Mouse (Mus musculus) bone marrow, adult 2 months (tissue): ENCODE measurements around the gene Fam102a.

ENCODE experiments used
- CTCF ChIP-seq: fragments of 200-500 bp; IDR thresholded peaks from 2 replicates; pipeline ENCODE4 v1.5.1; 2011; ENCODE audit warnings: low read length, control low read depth; ENCODE audit not compliant: control insufficient read depth, insufficient read depth
- POLR2A ChIP-seq: fragments of 200-500 bp; IDR thresholded peaks from 2 replicates; pipeline ENCODE4 v1.6.1; 2011; ENCODE audit warnings: low read depth, mild to moderate bottlenecking, control low read depth, low read length, borderline replicate concordance; ENCODE audit not compliant: control insufficient read depth

GRCm38 (mm10) chr2:32493301-32493701 lies 41.8 kb upstream of the Fam102a start:
- TF ChIP-seq CTCF (no peak), POLR2A (0 out of 2 replicates have a peak, but pooled peaks have one; percentile 24)
